Comparison of ENCODE assay signal across 8 mouse cellular contexts in genomic region chr7:126963548-126964286, GRCm38 (mm10). TPM values are rescaled to one million over a fixed set of nuclear protein-coding genes. Genes with fewer than 3 reads are reported as not detected.
DNase-seq lines count a peak whose midpoint lies in the region; ATAC-seq and TF ChIP-seq lines count a peak whose summit lies in the region.

No protein-coding gene starts in this region.

- peak; percentile 25 to 53 for DNase-seq in heart, adult 18-20 months
- no peak for DNase-seq in heart, adult 8-10 months (ENCODE audit: low spot score)
- peak; percentile 77 for DNase-seq in A20 (ENCODE audit: low read depth, low spot score)
- DNase-seq in adrenal gland, postnatal 36 days, result peak; percentile 50 to 73
- DNase-seq in hindbrain, postnatal 0 days (ENCODE audit: low spot score), result peak; percentile 25
- no peak for DNase-seq in ovary, postnatal 14 days (ENCODE audit: low spot score)

- no peak for ATAC-seq in hindbrain, postnatal 0 days
- ATAC-seq in lung, embryonic 16.5 days (ENCODE audit: low read depth), result 0 out of 2 replicates have a peak, but pooled peaks have one; percentile 49
- ATAC-seq in inflammation-experienced regulatory T-cells, adult 6 months, result no peak

- H3K9ac ChIP-seq in hindbrain, postnatal 0 days (replicated peaks; ENCODE audit: low read length), result no peak overlapping the region
- H3K9ac ChIP-seq in lung, embryonic 16.5 days (ENCODE audit: low read length), result no peak overlapping the region

- TF ChIP-seq CTCF in hindbrain, postnatal 0 days (IDR thresholded peaks at IDR 0.05; ENCODE audit: low read depth), result peak; percentile 62

- H3K4me3 ChIP-seq in hindbrain, postnatal 0 days (ENCODE audit: low read length), result no peak overlapping the region
- H3K4me3 ChIP-seq in lung, embryonic 16.5 days (ENCODE audit: low read length), result no peak overlapping the region

- H3K27me3 ChIP-seq in hindbrain, postnatal 0 days (ENCODE audit: insufficient read depth, low read length), result no peaks in the 10 kb centered on the region
- H3K27me3 ChIP-seq in lung, embryonic 16.5 days (ENCODE audit: control insufficient read depth, insufficient read depth, low read depth, low read length), result peaks cover 10% of the 10 kb centered on the region

- peaks cover 44% of the 10 kb centered on the region for H3K36me3 ChIP-seq in hindbrain, postnatal 0 days (ENCODE audit: insufficient read depth, low read length)
- no peaks in the 10 kb centered on the region for H3K36me3 ChIP-seq in lung, embryonic 16.5 days (ENCODE audit: control insufficient read depth, insufficient read depth, low read length)

- no peaks in the 10 kb centered on the region for H3K4me1 ChIP-seq in hindbrain, postnatal 0 days (ENCODE audit: insufficient read depth, low read length)
- no peaks in the 10 kb centered on the region for H3K4me1 ChIP-seq in lung, embryonic 16.5 days (replicated peaks; ENCODE audit: control insufficient read depth, insufficient read depth, low read length)

- H3K9me3 ChIP-seq in hindbrain, postnatal 0 days (ENCODE audit: low read length), result no peaks in the 10 kb centered on the region
- H3K9me3 ChIP-seq in lung, embryonic 16.5 days (ENCODE audit: control insufficient read depth, low read length), result no peaks in the 10 kb centered on the region

- H3K4me2 ChIP-seq in hindbrain, postnatal 0 days (ENCODE audit: low read depth, low read length), result no peak overlapping the region
- H3K4me2 ChIP-seq in lung, embryonic 16.5 days (ENCODE audit: low read depth, low read length), result no peak overlapping the region

- no peak overlapping the region for H3K27ac ChIP-seq in hindbrain, postnatal 0 days
- H3K27ac ChIP-seq in lung, embryonic 16.5 days (ENCODE audit: low read length), result no peak overlapping the region

- 28% methylated on average over 19 of the region's 19 CpGs for WGBS in hindbrain, postnatal 0 days
- 27% methylated on average over 19 of the region's 19 CpGs for WGBS in lung, embryonic 16.5 days

RNA-seq across cellular contexts. Expression of gene Cdipt, which starts 12.0 kb away (rescaled TPM):
- 10 to 100 TPM; 43.2 to 45.2 TPM for total RNA-seq in heart, adult 18-20 months (2021)
- 10 to 100 TPM; 45.9 to 53.7 (median 50.7) TPM for total RNA-seq in heart, adult 8-10 months (2022)
- total RNA-seq in adrenal gland, postnatal 36 days (2021), result 10 to 100 TPM; 85.1 to 93.1 TPM
- total RNA-seq in hindbrain, postnatal 0 days (2014; rRNA removed), result 203 and 240 TPM in 2 replicates
- 146 and 150 TPM in 2 replicates for polyA plus RNA-seq in hindbrain, postnatal 0 days (2015; fragmentation: Nextera tagmentation; extraction: Ambion mirVana)
- 119 and 122 TPM in 2 replicates for polyA plus RNA-seq in lung, embryonic 16.5 days (2015; fragmentation: Nextera tagmentation; extraction: Ambion mirVana)
- polyA plus RNA-seq in inflammation-experienced regulatory T-cells, adult 6 months (2017; shearing (Covaris generic)), result 100 to 1,000 TPM; 104 to 127 (median 115) TPM

RNA-seq across cellular contexts. Expression of gene Cdiptos, which starts 12.2 kb away (rescaled TPM):
- under 1 TPM in 1 of 2 experiments, not detected in 1; 0.59 TPM for total RNA-seq in heart, adult 18-20 months (2021)
- under 1 TPM in 3 of 4 experiments, not detected in 1; 0.37 to 0.60 (median 0.43) TPM for total RNA-seq in heart, adult 8-10 months (2022)
- under 1 TPM; 0.60 to 0.69 TPM for total RNA-seq in adrenal gland, postnatal 36 days (2021)
- 0.31 TPM in 1 of 2 replicates, not detected in the other for total RNA-seq in hindbrain, postnatal 0 days (2014; rRNA removed)
- polyA plus RNA-seq in hindbrain, postnatal 0 days (2015; fragmentation: Nextera tagmentation; extraction: Ambion mirVana), result 0.95 and 1.4 TPM in 2 replicates
- 0.89 and 2.1 TPM in 2 replicates for polyA plus RNA-seq in lung, embryonic 16.5 days (2015; fragmentation: Nextera tagmentation; extraction: Ambion mirVana)
- polyA plus RNA-seq in inflammation-experienced regulatory T-cells, adult 6 months (2017; shearing (Covaris generic)), result 1 to 10 TPM in 2 of 3 experiments, under 1 TPM in 1; 0.91 to 1.8 (median 1.3) TPM

RNA-seq across cellular contexts. Expression of gene Sez6l2, which starts 13.4 kb away (rescaled TPM):
- total RNA-seq in heart, adult 18-20 months (2021), result 1 to 10 TPM; 5.5 to 6.2 TPM
- total RNA-seq in heart, adult 8-10 months (2022), result 1 to 10 TPM; 2.6 to 7.2 (median 6.4) TPM
- total RNA-seq in adrenal gland, postnatal 36 days (2021), result 100 to 1,000 TPM in 1 of 2 experiments, 10 to 100 TPM in 1; 47.1 to 108 TPM
- total RNA-seq in hindbrain, postnatal 0 days (2014; rRNA removed), result 253 and 282 TPM in 2 replicates
- 58.8 and 66.5 TPM in 2 replicates for polyA plus RNA-seq in hindbrain, postnatal 0 days (2015; fragmentation: Nextera tagmentation; extraction: Ambion mirVana)
- 0.36 and 0.63 TPM in 2 replicates for polyA plus RNA-seq in lung, embryonic 16.5 days (2015; fragmentation: Nextera tagmentation; extraction: Ambion mirVana)
- under 1 TPM; 0.69 to 0.87 (median 0.77) TPM for polyA plus RNA-seq in inflammation-experienced regulatory T-cells, adult 6 months (2017; shearing (Covaris generic))

RNA-seq across cellular contexts. Expression of gene Asphd1, which starts 14.3 kb away (rescaled TPM):
- total RNA-seq in heart, adult 18-20 months (2021), result not detected
- under 1 TPM in 1 of 4 experiments, not detected in 3; 0.19 TPM for total RNA-seq in heart, adult 8-10 months (2022)
- 1 to 10 TPM; 1.6 to 2.4 TPM for total RNA-seq in adrenal gland, postnatal 36 days (2021)
- 35.7 and 58.1 TPM in 2 replicates for total RNA-seq in hindbrain, postnatal 0 days (2014; rRNA removed)
- 15.9 and 16.0 TPM in 2 replicates for polyA plus RNA-seq in hindbrain, postnatal 0 days (2015; fragmentation: Nextera tagmentation; extraction: Ambion mirVana)
- 0.14 and 0.20 TPM in 2 replicates for polyA plus RNA-seq in lung, embryonic 16.5 days (2015; fragmentation: Nextera tagmentation; extraction: Ambion mirVana)
- polyA plus RNA-seq in inflammation-experienced regulatory T-cells, adult 6 months (2017; shearing (Covaris generic)), result under 1 TPM in 1 of 3 experiments, not detected in 2; 0.34 TPM

RNA-seq across cellular contexts. Expression of gene Kctd13, which starts 35.0 kb away (rescaled TPM):
- 1 to 10 TPM; 7.4 to 7.5 TPM for total RNA-seq in heart, adult 18-20 months (2021)
- 1 to 10 TPM; 6.6 to 9.3 (median 7.3) TPM for total RNA-seq in heart, adult 8-10 months (2022)
- total RNA-seq in adrenal gland, postnatal 36 days (2021), result 10 to 100 TPM; 23.7 to 31.9 TPM
- total RNA-seq in hindbrain, postnatal 0 days (2014; rRNA removed), result 113 and 128 TPM in 2 replicates
- 124 and 129 TPM in 2 replicates for polyA plus RNA-seq in hindbrain, postnatal 0 days (2015; fragmentation: Nextera tagmentation; extraction: Ambion mirVana)
- 11.7 and 12.3 TPM in 2 replicates for polyA plus RNA-seq in lung, embryonic 16.5 days (2015; fragmentation: Nextera tagmentation; extraction: Ambion mirVana)
- 1 to 10 TPM; 6.1 to 7.9 (median 6.3) TPM for polyA plus RNA-seq in inflammation-experienced regulatory T-cells, adult 6 months (2017; shearing (Covaris generic))

Comparison
In these comparisons a context has a peak if more than half of its experiments do, and no peak if none do; other contexts are left out.
1. DNase-seq: peak in heart, adult 18-20 months (2 of 2), A20 (single experiment), adrenal gland, postnatal 36 days (2 of 2) and hindbrain, postnatal 0 days (single experiment); none in heart, adult 8-10 months (single experiment) and ovary, postnatal 14 days (single experiment).
2. RNA of gene Sez6l2, which starts 13.4 kb away (total RNA-seq): 253 to 282 TPM in hindbrain, postnatal 0 days and 47.1 to 108 TPM in adrenal gland, postnatal 36 days; 2.6 to 7.2 TPM in heart, adult 8-10 months and 5.5 to 6.2 TPM in heart, adult 18-20 months; every median in the first group is over 4 times any median in the second.